Mouse (Mus musculus): ENCODE measurements around the gene Gm973. TPM values are rescaled to one million over a fixed set of nuclear protein-coding genes. Genes with fewer than 3 reads are reported as not detected.

Gm973 gene
- total RNA-seq, 2 experiments from 2014 or later, result 0.29 to 0.79 TPM

DNA sequence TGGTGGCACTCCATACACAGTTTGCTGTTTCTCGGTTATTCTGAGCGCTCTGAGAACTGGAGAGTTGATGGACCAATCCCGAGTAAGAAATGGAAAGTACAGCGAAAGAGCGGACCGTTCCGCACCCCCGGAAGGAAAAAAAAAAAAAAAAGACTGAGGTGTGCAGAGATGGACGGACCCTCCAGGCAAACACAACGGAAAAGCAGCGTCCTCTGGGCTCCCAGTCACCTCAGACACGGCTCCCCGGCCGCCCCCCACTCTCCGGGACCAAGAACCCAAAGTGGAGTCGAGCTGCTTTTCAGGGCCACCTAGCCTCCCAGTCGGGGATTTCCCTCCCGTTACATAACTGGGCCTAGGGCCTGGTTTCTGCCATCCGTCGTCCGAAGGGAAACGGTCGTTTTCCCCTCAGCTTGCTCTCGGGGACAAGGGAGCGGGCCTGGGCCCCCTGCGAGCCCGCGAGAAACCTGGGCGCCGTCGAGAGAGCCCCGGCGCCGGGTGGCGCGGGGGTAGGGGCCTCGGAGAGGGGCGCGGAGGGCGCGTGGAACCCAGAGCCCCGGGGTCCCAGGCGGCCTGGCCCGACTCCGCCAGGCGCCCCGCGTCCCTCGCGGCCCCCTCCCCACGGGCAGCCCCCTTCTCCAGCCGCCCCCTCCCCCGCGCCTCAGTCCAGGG, 154.0 kb downstream of the Gm973 start:
- intact Hi-C loops (cut with DNase I), result loop anchor here (2.0 kb wide), 1 partner anchor 15 kb away; the partner anchor contains the start of gene Nop58
- peak in 1 of 2 experiments; percentile 37 for DNase-seq

DNA sequence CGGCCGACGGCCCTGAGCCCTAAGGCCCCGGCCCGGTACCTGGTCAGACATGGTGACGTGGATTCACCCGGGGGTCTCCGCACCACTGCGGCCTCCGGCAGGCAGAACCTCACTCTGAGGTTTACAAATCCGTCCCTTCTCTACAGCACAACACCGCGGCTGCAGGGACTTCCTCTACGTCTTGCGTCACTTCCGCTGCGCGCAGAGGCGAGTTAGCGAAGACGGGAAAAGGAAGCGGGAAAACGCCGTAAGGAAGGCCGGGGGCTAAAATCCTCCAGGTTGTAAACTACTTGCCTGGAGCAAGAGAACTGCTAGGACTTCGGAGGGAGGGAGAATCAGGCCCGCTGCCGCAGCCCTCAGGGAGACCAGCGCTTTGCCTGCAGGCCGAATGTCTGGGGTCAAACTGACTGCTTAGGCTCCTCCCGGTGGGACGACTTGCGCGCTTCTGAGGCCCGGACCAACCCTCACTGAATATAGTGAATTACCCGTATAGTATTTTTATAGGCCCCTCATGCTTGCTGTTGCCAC, 154.6 kb downstream of the Gm973 start, which contains the start of gene Sumo1:
Sumo1 (minus strand) TSS at position 194 of the 528 bp plus-strand sequence.
- DNase-seq, result peak; percentile 87 to 91
- intact Hi-C loops (cut with DNase I), result loop anchor here (2.0 kb wide), 1 partner anchor 14 kb away; the partner anchor contains the start of gene Nop58

- intact Hi-C loops (cut with DNase I), result no loop called here
- no peak for DNase-seq
Observed at GRCm38 (mm10) chr1:59673661-59674060, 157.6 kb downstream of the Gm973 start.

DNA sequence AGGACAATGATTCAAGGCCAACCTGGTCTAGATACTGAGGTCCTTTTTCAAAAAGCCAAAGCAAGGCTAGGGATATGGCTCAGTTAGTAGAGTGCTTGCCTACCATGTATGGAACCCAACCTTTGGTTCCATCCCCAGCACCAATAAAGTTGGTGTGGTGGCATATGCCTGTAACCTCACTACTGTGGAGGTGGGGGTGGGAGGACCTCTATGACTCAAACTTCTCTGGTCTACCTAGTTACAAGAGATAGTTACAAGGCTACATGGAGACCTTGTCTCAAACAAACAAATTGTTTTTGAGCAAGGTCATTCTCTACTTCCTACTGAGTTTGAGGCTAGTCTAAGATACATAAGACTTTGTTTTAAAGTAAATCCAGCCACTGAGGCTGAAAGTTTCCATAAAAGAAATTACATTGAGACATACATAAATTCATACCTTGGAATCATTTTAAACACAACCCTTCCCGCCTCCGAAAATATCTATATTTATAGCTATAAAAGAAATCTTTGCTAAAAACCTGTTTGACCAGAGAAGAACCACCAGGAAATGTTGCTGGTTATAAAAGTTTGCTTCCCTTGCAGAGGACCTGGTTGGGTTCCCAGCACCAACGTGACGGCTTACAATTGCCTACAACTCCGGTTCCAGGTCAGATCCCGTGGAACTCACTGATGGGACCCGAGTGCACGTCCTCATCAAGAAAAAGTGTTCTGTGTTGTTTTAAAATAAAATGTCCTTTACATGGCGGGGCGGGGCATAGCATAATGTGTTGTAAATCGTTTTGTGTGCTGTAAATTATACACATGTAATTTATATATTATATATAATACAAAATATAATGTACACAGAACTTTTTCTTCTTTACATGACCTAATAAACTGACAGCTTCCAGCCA, 168.1 kb downstream of the Gm973 start:
- intact Hi-C loops (cut with DNase I), result loop anchor here (2.0 kb wide), 1 partner anchor 13 kb away; the partner anchor contains the start of gene Sumo1
- peak; percentile 16 to 26 for DNase-seq

GRCm38 (mm10) chr1:59684819-59685755, 169.0 kb downstream of the Gm973 start, which contains the start of gene Nop58:
TSS of gene Nop58 (plus strand) at chr1:59684971.
- DNase-seq, result peak; percentile 78 to 87
- intact Hi-C loops (cut with DNase I), result loop anchor here (2.0 kb wide), 1 partner anchor 14 kb away; the partner anchor contains the start of gene Sumo1

Other genes with a start within 250 kb of the Gm973 start
- gene Fzd7, start 33.8 kb upstream of the Gm973 start, total RNA-seq (2021), result 1 to 10 TPM; 4.7 to 6.4 TPM
- 10 to 100 TPM; 55.6 to 58.2 TPM for gene Sumo1, start 154.6 kb downstream of the Gm973 start, total RNA-seq (2021)
- 10 to 100 TPM; 29.5 to 37.9 TPM for gene Nop58, start 168.7 kb downstream of the Gm973 start, total RNA-seq (2021)
- 10 to 100 TPM; 44.9 to 49.4 TPM for gene Bmpr2, start 247.1 kb downstream of the Gm973 start, total RNA-seq (2021)

Measured in heart, postnatal 14 days (tissue).